Mouse (Mus musculus) liver, adult 2 months (tissue): Measurements from ENCODE around the gene Pigz. TPM values are rescaled to one million over a fixed set of nuclear protein-coding genes. Genes with fewer than 3 reads are reported as not detected.
A peak's percentile ranks its signal among the peaks of the same experiment; 100 is the strongest.

ENCODE experiments used
- DNase-seq: peaks from one replicate; pipeline ENCODE4 v3.0.0-alpha.2; 2011; ENCODE audit warnings: low read depth, low spot score; ENCODE audit errors: extremely low read depth
- H3K27ac ChIP-seq: fragments of 200-500 bp; replicated peaks from 2 replicates; pipeline ENCODE4 v1.5.1; 2012; ENCODE audit warnings: low read depth, mild to moderate bottlenecking, control low read depth, inconsistent platforms, low read length; ENCODE audit not compliant: insufficient read depth
- H3K27me3 ChIP-seq: fragments of 200-500 bp; 2 replicates; pipeline ENCODE4 v1.6.1; 2012; ENCODE audit warnings: mild to moderate bottlenecking, moderate library complexity, low read length, inconsistent platforms; ENCODE audit not compliant: control insufficient read depth, insufficient read depth
- H3K36me3 ChIP-seq: fragments of 200-500 bp; 2 replicates; pipeline ENCODE4 v1.6.1; 2012; ENCODE audit warnings: low read length, inconsistent platforms; ENCODE audit not compliant: control insufficient read depth, insufficient read depth
- H3K4me1 ChIP-seq: fragments of 200-500 bp; 2 replicates; pipeline ENCODE4 v1.6.1; 2011; ENCODE audit warnings: low read length; ENCODE audit not compliant: control insufficient read depth, insufficient read depth
- H3K4me3 ChIP-seq: fragments of 200-500 bp; 2 replicates; pipeline ENCODE4 v1.5.1; 2011; ENCODE audit warnings: low read depth, mild to moderate bottlenecking, control low read depth, low read length, moderate library complexity; ENCODE audit not compliant: insufficient read depth
- H3K79me2 ChIP-seq: fragments of 200-500 bp; 2 replicates; pipeline ENCODE4 v1.6.1; 2012; ENCODE audit warnings: inconsistent platforms, mild to moderate bottlenecking, low read length, moderate library complexity; ENCODE audit not compliant: control insufficient read depth, insufficient read depth
- H3K9ac ChIP-seq: fragments of 200-500 bp; 2 replicates; pipeline ENCODE4 v1.6.1; 2012; ENCODE audit warnings: low read depth, mild to moderate bottlenecking, control low read depth, inconsistent platforms, low read length
- CTCF ChIP-seq: fragments of 200-500 bp; IDR thresholded peaks from 2 replicates; pipeline ENCODE4 v1.5.1; 2011; ENCODE audit warnings: low read depth, low read length, control low read depth
- POLR2A ChIP-seq: fragments of 200-500 bp; IDR thresholded peaks from 2 replicates; pipeline ENCODE4 v1.6.1; 2011; ENCODE audit warnings: low read length, control low read depth; ENCODE audit not compliant: insufficient read depth; ENCODE audit errors: extremely low read depth
- WGBS: fragments of 180-500 bp; shearing (Covaris S2); methylation state at CpG from one replicate; pipeline ENCODE4 v1.1.7; 2018; 5-methylcytosine and 5-hydroxymethylcytosine counted together
- polyA plus RNA-seq: library from polyadenylated mRNA; depleted of rRNA; stranded (reverse); fragments of >200 nt; gene quantifications from 2 replicates; pipeline ENCODE4 v1.2.3, GENCODE M21; 2012
- total RNA-seq: library from RNA; depleted of rRNA; stranded (reverse); fragments of >200 nt; gene quantifications from 2 replicates; pipeline ENCODE4 v1.2.3, GENCODE M21; 2014

Pigz gene
- total and polyA plus RNA-seq, 2 experiments, result 0.18 to 0.33 TPM

DNA sequence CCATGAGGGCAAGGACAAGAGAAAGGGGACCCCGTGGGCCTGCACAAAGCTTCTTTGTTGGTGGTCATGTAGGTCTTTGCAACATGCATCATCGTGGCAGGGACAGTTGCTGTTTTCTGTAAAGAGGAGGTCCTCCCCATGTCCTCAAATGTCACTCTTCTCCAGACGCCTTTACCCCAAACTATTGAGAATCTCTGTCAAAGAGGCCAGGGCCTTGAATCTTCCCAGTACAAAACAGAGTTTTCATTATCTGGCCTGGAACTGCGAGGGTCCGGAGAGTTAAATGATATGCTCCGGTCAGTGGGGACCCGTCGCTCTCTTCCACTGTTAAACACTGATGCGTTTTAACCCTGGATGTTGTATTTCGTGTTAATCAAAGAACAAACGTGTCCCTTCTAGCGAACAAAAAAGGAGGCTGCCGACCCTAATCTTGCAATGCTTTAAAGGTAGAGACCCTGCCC is 929 bp downstream of the Pigz start:
- 43% methylated on average over 13 of the region's 13 CpGs for WGBS
- Histone ChIP-seq H3K79me2 (no peaks in the 10 kb centered on the region), H3K27me3 (peaks cover 13% of the 10 kb centered on the region), H3K9ac (no peak overlapping the region), H3K36me3 (no peaks in the 10 kb centered on the region), H3K4me1 (peaks cover 7% of the 10 kb centered on the region), H3K4me3 (no peak overlapping the region), H3K27ac (no peak overlapping the region)
- no peak for TF ChIP-seq POLR2A
- TF ChIP-seq CTCF, result no peak
- DNase-seq, result no peak

DNA sequence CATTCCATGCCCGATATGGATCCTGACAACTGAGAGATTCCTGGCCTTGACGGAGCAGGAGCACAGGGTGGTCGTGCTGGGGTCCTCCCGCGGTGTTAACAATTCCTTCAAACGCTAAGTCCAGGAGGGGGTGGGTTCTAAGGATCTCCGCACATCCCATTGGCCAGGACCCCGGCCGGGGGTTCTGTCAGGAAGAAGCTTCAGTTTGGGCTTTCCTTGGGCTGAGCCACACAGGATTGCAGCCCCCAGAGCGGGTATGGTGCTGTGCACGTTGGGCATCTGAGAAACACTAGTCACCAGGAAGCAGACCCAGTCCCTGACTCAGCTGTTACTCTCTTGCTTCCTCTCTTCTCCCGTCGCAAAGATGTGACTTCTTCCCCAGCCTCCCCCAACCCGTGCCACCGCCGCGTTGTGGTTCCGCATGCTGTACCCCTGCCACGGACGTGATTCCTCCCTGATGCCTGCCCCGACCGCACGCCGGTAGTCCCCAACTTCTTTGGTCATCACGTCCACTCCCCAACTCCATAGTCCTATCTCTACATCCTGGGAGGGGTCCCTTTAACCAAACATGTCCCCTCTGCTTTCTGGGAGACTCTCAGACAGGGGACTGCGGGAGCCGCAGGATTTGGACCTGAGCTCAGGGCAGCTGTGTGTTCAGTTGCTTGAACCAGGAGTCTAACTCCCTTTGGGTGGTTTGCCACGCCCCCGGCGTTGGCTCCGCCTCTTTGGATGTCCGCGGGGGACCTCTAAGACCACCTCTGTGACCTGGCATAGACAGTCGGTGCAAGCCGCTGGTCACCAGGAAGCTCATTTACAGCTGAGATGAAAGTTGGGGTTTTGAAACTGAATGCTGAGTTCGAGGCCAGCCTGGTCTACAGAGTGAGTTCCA is 1.7 kb downstream of the Pigz start:
- peaks cover 7% of the 10 kb centered on the region for H3K4me1 ChIP-seq
- H3K9ac ChIP-seq, result no peak overlapping the region; the same call in 1 of the 2 replicates
- no peaks in the 10 kb centered on the region for H3K36me3 ChIP-seq
- H3K27me3 ChIP-seq, result peaks cover 13% of the 10 kb centered on the region
- H3K27ac ChIP-seq, result 0 out of 2 replicates have a peak overlapping the region, but pooled peaks have one; percentile 4
- WGBS, result 9% methylated on average over 36 of the region's 36 CpGs
- no peak for DNase-seq
- H3K4me3 ChIP-seq, result peak overlapping the region; percentile 14; the same call in 1 of the 2 replicates
- TF ChIP-seq POLR2A (no peak), CTCF (no peak)
- no peaks in the 10 kb centered on the region for H3K79me2 ChIP-seq

DNA sequence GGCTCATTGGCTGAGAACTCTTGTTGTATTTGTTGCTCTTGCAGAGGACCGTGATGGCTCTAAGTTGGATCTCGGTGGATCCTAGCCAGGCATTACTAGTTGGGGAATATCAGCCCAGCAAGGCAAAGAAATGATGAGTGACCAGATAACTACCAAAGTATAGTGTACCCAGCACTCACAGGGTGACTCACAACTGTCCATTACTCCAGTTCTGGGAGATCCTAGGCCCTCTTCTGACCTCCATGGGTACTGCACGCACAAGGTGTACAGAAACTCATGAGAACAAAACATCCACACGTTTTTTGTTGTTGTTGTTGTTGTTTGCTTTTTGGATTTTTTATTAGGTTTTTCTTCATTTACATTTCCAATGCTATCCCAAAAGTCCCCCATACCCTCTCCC is 2.9 kb downstream of the Pigz start:
- TF ChIP-seq CTCF, result no peak
- TF ChIP-seq POLR2A, result no peak
- WGBS, result 87% methylated on average over 4 of the region's 4 CpGs
- Histone ChIP-seq H3K4me3 (no peak overlapping the region), H3K36me3 (no peaks in the 10 kb centered on the region), H3K79me2 (no peaks in the 10 kb centered on the region), H3K9ac (no peak overlapping the region), H3K4me1 (peaks cover 7% of the 10 kb centered on the region), H3K27me3 (peaks cover 13% of the 10 kb centered on the region), H3K27ac (no peak overlapping the region)
- DNase-seq, result no peak

DNA sequence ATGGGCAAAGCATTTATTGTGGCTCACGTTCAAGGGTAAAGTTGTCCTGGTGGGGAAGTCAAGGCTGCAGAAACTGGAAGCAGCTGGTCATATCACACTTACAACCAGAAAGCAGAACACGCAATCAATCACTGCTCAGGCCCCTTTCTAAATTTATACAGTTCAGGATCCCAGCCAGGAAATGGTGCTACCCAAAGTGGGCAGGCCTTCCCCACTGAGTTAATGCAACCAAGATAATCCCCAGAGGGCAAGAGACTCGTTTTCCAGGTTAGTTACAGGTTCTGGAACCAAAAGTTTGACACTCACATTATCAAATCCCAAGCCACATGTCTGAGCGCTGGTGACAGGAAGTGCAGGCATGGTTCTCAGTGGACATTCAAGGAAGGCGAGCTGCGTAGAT is 5.2 kb downstream of the Pigz start:
- Histone ChIP-seq H3K9ac (no peak overlapping the region), H3K27me3 (peaks cover 9% of the 10 kb centered on the region), H3K4me3 (no peak overlapping the region), H3K79me2 (no peaks in the 10 kb centered on the region), H3K4me1 (no peaks in the 10 kb centered on the region; the same call in 1 of the 2 replicates), H3K36me3 (no peaks in the 10 kb centered on the region), H3K27ac (no peak overlapping the region)
- DNase-seq, result no peak
- TF ChIP-seq POLR2A (no peak), CTCF (no peak)
- 69% methylated on average over 6 of the region's 6 CpGs for WGBS

DNA sequence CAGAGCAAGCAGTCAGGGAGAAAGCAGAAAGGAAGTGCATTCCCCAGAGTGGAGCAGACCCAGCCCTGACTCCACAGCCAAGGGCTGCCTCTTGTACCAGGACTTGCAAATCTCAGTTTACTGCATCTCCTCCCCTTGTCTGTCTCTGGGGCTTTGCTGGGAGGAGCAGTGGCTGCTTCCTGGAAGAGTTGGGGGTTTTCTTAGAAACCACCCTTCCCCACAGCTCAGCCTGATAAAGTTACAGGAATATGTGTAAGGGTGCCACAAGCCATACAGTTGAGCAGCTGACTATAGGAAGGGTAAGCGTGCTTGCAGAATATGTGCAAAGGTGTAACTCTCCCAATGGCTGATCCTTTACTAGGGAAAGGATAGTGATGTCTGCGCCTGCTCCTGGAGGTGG is 6.9 kb downstream of the Pigz start:
- Histone ChIP-seq H3K4me3 (no peak overlapping the region), H3K27ac (no peak overlapping the region), H3K79me2 (no peaks in the 10 kb centered on the region), H3K27me3 (0 out of 2 replicates have a peak, but pooled peaks cover under 1% of the 10 kb centered on the region), H3K36me3 (no peaks in the 10 kb centered on the region), H3K4me1 (no peaks in the 10 kb centered on the region), H3K9ac (no peak overlapping the region)
- no peak for TF ChIP-seq CTCF
- no peak for DNase-seq
- WGBS, result 68% methylated on average over 2 of the region's 2 CpGs

DNA sequence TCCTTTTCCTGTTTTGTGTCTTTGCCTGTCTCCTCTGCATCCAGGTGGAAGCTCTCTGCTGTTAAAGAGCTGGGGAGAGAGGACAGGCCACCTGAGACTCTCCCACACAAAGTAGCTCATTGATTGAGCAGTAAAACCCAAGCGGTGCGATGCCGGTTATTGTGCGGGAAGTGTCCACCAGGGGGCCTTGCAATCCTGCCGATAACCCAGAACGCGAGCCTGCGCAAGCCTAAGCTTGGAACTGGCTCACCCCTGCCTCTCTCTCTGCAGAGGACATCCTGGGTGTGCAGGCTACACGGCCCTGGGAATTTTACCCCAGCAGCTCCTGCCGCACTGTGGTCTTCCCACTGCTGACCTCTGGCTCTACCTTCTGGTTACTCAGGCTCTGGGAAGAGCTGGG is 10.3 kb downstream of the Pigz start:
- H3K79me2 ChIP-seq, result peaks cover 15% of the 10 kb centered on the region; the same call in 1 of the 2 replicates
- H3K27ac ChIP-seq, result no peak overlapping the region
- no peak overlapping the region for H3K4me3 ChIP-seq
- H3K4me1 ChIP-seq, result peaks cover 8% of the 10 kb centered on the region
- H3K27me3 ChIP-seq, result no peaks in the 10 kb centered on the region
- no peak overlapping the region for H3K9ac ChIP-seq
- 1% methylated on average over 10 of the region's 10 CpGs for WGBS
- peak; percentile 88 for TF ChIP-seq CTCF
- TF ChIP-seq POLR2A, result no peak
- no peaks in the 10 kb centered on the region for H3K36me3 ChIP-seq
- DNase-seq, result peak; percentile 38
